Mouse (Mus musculus) heart, adult 2 months (tissue): ENCODE data around the gene Arxes2.
"Not testable (repeated sequence)": the region's sequence is repeated elsewhere in the genome, so short reads cannot be mapped to it uniquely, and the experiment has no call there.

ENCODE experiments used
- CTCF ChIP-seq: fragments of 200-600 bp; IDR thresholded peaks from 2 replicates; pipeline ENCODE4 v1.8.1; 2022; ENCODE audit warnings: antibody characterized with exemption, mild to moderate bottlenecking, moderate library complexity
- POLR2A ChIP-seq: fragments of 200-500 bp; IDR thresholded peaks from 2 replicates; pipeline ENCODE4 v1.6.1; 2011; ENCODE audit warnings: mild to moderate bottlenecking, low read depth, low read length, control low read depth; ENCODE audit not compliant: insufficient read depth

- not testable (repeated sequence) for TF ChIP-seq CTCF, POLR2A
Measured at GRCm38 (mm10) chrX:136032799-136033763, 39.5 kb downstream of the Arxes2 start, which contains the start of gene Arxes1.
